In genomic region chr2:158624718-158625222, GRCm38 (mm10) we compare ENCODE assay signal across 8 mouse cellular contexts. TPM values are rescaled to one million over a fixed set of nuclear protein-coding genes. Genes with fewer than 3 reads are reported as not detected.
A peak's percentile ranks its signal among the peaks of the same experiment; 100 is the strongest.
DNase-seq lines count a peak whose midpoint lies in the region; ATAC-seq lines count a peak whose summit lies in the region.

Gene Actr5 (plus strand): TSS chr2:158624888.

- intact Hi-C loops in gastrocnemius, postnatal 14 days (cut with DNase I; ENCODE audit: low total_unique reads) = no loop called here
- intact Hi-C loops in left cerebral cortex, postnatal 10 days (cut with DNase I) = no loop called here

- peak; percentile 92 for ATAC-seq in inflammation-experienced regulatory T-cells, adult 6 months
- ATAC-seq in megakaryocyte-erythroid progenitor cell, adult 5-6 weeks (replicated peaks; ENCODE audit: low FRiP score, low TSS enrichment, poor library complexity, severe bottlenecking) = peak; percentile 98

- DNase-seq in adrenal gland, adult (ENCODE audit: inconsistent age in 2 of 2, low spot score in 1 of 2) = peak; percentile 94 to 98
- peak; percentile 100 for DNase-seq in embryo, embryonic 10.5 days (ENCODE audit: low spot score)
- peak; percentile 94 for DNase-seq in gastrocnemius, postnatal 14 days
- DNase-seq in left cerebral cortex, postnatal 10 days (ENCODE audit: extremely low spot score in 1 of 2, low spot score in 2 of 2) = peak; percentile 82 to 97
- peak; percentile 88 for DNase-seq in right cerebral cortex, postnatal 25 days
- DNase-seq in urinary bladder, postnatal 4 days (ENCODE audit: low spot score in 2 of 2) = peak; percentile 87 to 93

RNA-seq across cellular contexts. Expression of gene Actr5, which starts in this region (rescaled TPM):
- total RNA-seq in gastrocnemius, postnatal 14 days (2021) = 1 to 10 TPM; 3.2 to 4.1 TPM
- 1 to 10 TPM; 2.5 to 5.2 (median 2.8) TPM for polyA plus RNA-seq in inflammation-experienced regulatory T-cells, adult 6 months (2017; shearing (Covaris generic))
- total RNA-seq in left cerebral cortex, postnatal 10 days (2021) = 10 to 100 TPM in 1 of 2 experiments, 1 to 10 TPM in 1; 9.7 to 11.7 TPM
- 13.8 and 21.1 TPM in 2 replicates for total RNA-seq in megakaryocyte-erythroid progenitor cell, adult 5-6 weeks (2014; fragmentation: Nextera tagmentation)
- 16.2 and 31.5 TPM in 2 replicates for total RNA-seq in megakaryocyte-erythroid progenitor cell, adult 5-6 weeks (2017)

Comparison
In these comparisons a context has a peak if more than half of its experiments do, and no peak if none do; other contexts are left out.
1. Peak in every context shown above with its lines: DNase-seq and ATAC-seq.